Mouse (Mus musculus): ENCODE measurements around the gene Tespa1.

Gene Tespa1

GRCm38 (mm10) chr10:130363438-130364164 is 40.9 kb downstream of the Tespa1 start:
- DNase-seq (ENCODE audit: low read depth, low spot score): peak; percentile 71

GRCm38 (mm10) chr10:130364766-130365165 is 42.1 kb downstream of the Tespa1 start:
- no peak for DNase-seq (ENCODE audit: low read depth, low spot score)

- DNase-seq (ENCODE audit: low read depth, low spot score): no peak
Measured at GRCm38 (mm10) chr10:130368384-130368783, 45.7 kb downstream of the Tespa1 start.

- DNase-seq (ENCODE audit: low read depth, low spot score): no peak
Measured at GRCm38 (mm10) chr10:130370005-130370682, 47.5 kb downstream of the Tespa1 start.

- DNase-seq (ENCODE audit: low read depth, low spot score): no peak
Measured at GRCm38 (mm10) chr10:130371644-130372043, 49.0 kb downstream of the Tespa1 start.

GRCm38 (mm10) chr10:130372491-130373173 is 50.0 kb downstream of the Tespa1 start:
- DNase-seq (ENCODE audit: low read depth, low spot score): no peak

GRCm38 (mm10) chr10:130375145-130375544 is 52.5 kb downstream of the Tespa1 start:
- DNase-seq (ENCODE audit: low read depth, low spot score): no peak

- no peak for DNase-seq (ENCODE audit: low read depth, low spot score)
Measured at GRCm38 (mm10) chr10:130394232-130394631, 71.6 kb downstream of the Tespa1 start, which contains the start of gene Vmn2r84. Vmn2r84 (minus strand) TSS chr10:130394332.

GRCm38 (mm10) chr10:130412167-130412698 is 89.6 kb downstream of the Tespa1 start:
- peak; percentile 21 for DNase-seq (ENCODE audit: low read depth, low spot score)
